ENCODE assay signal across 10 mouse cellular contexts in the genomic region with DNA sequence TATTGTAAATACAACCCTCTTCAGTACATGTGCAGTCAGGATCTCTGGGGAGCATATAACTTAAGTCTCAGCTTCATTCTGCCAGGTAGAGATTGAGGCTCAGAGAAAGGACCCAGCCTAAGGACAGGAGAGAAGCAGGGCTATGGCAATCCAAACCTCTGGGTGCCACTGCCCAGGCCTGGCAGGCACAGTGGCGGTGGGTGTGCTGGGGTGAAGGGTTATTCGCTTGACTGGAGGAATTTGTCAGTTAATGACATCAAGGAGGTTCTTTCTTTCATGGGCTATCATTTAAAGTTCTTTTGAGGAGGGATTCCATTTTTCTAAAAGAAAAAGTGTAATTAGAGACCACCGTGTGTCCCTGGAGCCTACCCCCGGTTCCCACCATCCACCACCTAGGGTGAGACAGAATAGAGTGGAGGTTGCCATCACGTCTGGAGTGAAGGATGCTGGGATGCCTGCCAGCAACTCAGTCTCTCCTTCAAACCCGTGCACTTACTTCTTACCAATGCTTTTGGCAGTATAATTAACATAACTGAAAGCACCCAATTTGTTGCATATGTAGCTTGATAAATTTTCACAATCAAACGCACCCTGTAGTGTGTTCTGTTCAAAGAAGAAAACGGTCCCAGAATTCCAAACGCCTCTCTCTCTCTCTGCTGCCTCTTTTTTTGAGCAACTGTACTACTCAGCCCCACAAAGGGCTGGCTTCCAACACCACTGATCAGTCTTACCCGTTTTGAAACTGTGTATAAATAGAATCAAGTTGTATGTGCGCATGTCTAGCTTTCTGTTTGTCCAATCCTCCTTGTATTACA. TPM values are rescaled to one million over a fixed set of nuclear protein-coding genes. Genes with fewer than 3 reads are reported as not detected.
DNase-seq lines count a peak whose midpoint lies in the region; ATAC-seq and TF ChIP-seq lines count a peak whose summit lies in the region.
"Had no signal": no experiment of that assay in that cellular context is flagged by ENCODE, and none has a peak within 500 bp of the region (broad histone marks: within the 10 kb centered on the region; RNA-seq: fewer than 3 reads in every experiment).

No protein-coding gene starts in this region.

- no peak for ATAC-seq in midbrain, postnatal 0 days (ENCODE audit: low FRiP score)
- no peak for ATAC-seq in midbrain, embryonic 14.5 days (ENCODE audit: low FRiP score, low TSS enrichment)
- ATAC-seq in forebrain, embryonic 14.5 days, result peak; percentile 97

- no peak for TF ChIP-seq CTCF in midbrain, postnatal 0 days (IDR thresholded peaks at IDR 0.05)

- intact Hi-C loops in heart, postnatal 10 days (cut with DNase I), result no loop called here

- WGBS in heart, embryonic 10.5 days, result 67% methylated on average over 11 of the region's 11 CpGs
- WGBS in midbrain, postnatal 0 days, result 30% methylated on average over 11 of the region's 11 CpGs
- 42% methylated on average over 11 of the region's 11 CpGs for WGBS in midbrain, embryonic 14.5 days
- 2% methylated on average over 11 of the region's 11 CpGs for WGBS in forebrain, embryonic 14.5 days
- WGBS in limb, embryonic 10.5 days, result 68% methylated on average over 11 of the region's 11 CpGs

- no peak overlapping the region for H3K4me3 ChIP-seq in heart, embryonic 10.5 days
- H3K4me3 ChIP-seq in midbrain, postnatal 0 days (ENCODE audit: low read depth, low read length), result no peak overlapping the region
- no peak overlapping the region for H3K4me3 ChIP-seq in midbrain, embryonic 14.5 days (replicated peaks; ENCODE audit: low read depth, low read length)
- H3K4me3 ChIP-seq in forebrain, embryonic 14.5 days (ENCODE audit: low read depth, low read length), result no peak overlapping the region
- no peak overlapping the region for H3K4me3 ChIP-seq in limb, embryonic 10.5 days

- H3K4me2 ChIP-seq in midbrain, postnatal 0 days (ENCODE audit: low read depth, low read length, poor library complexity, severe bottlenecking), result no peak overlapping the region
- no peak overlapping the region for H3K4me2 ChIP-seq in midbrain, embryonic 14.5 days (ENCODE audit: low read length)
- H3K4me2 ChIP-seq in forebrain, embryonic 14.5 days (ENCODE audit: low read length), result peak overlapping the region; percentile 15; the same call in 1 of the 2 replicates

- no peaks in the 10 kb centered on the region; the same call in 1 of the 2 replicates for H3K27me3 ChIP-seq in heart, embryonic 10.5 days (ENCODE audit: insufficient read depth, poor library complexity, severe bottlenecking)
- no peaks in the 10 kb centered on the region for H3K27me3 ChIP-seq in midbrain, postnatal 0 days (ENCODE audit: insufficient read depth, low read length)
- H3K27me3 ChIP-seq in midbrain, embryonic 14.5 days (ENCODE audit: control insufficient read depth, insufficient read depth, low read length), result no peaks in the 10 kb centered on the region
- no peaks in the 10 kb centered on the region for H3K27me3 ChIP-seq in forebrain, embryonic 14.5 days (replicated peaks; ENCODE audit: control insufficient read depth, insufficient read depth, low read length)
- peaks cover 98% of the 10 kb centered on the region for H3K27me3 ChIP-seq in limb, embryonic 10.5 days (ENCODE audit: low read depth, poor library complexity, severe bottlenecking)

- no peak overlapping the region for H3K27ac ChIP-seq in heart, embryonic 10.5 days
- no peak overlapping the region for H3K27ac ChIP-seq in midbrain, postnatal 0 days (ENCODE audit: low read depth, low read length)
- H3K27ac ChIP-seq in midbrain, embryonic 14.5 days (replicated peaks; ENCODE audit: low read depth, low read length), result no peak overlapping the region
- H3K27ac ChIP-seq in forebrain, embryonic 14.5 days (ENCODE audit: low read depth, low read length), result peak overlapping the region; percentile 60; the same call in 1 of the 2 replicates
- no peak overlapping the region for H3K27ac ChIP-seq in limb, embryonic 10.5 days
- H3K27ac ChIP-seq: stomach, postnatal 0 days had no signal

- H3K9ac ChIP-seq in midbrain, postnatal 0 days (replicated peaks; ENCODE audit: low read length, poor library complexity, severe bottlenecking), result no peak overlapping the region
- H3K9ac ChIP-seq in midbrain, embryonic 14.5 days (replicated peaks; ENCODE audit: low read length), result no peak overlapping the region
- H3K9ac ChIP-seq in forebrain, embryonic 14.5 days (ENCODE audit: low read length), result no peak overlapping the region

- peak; percentile 44 to 52 for DNase-seq in heart, postnatal 10 days
- DNase-seq in heart, embryonic 10.5 days (ENCODE audit: low spot score), result no peak
- peak; percentile 22 for DNase-seq in midbrain, postnatal 0 days (ENCODE audit: low spot score)
- no peak for DNase-seq in midbrain, embryonic 14.5 days
- DNase-seq in forebrain, embryonic 14.5 days (ENCODE audit: low spot score), result peak; percentile 93
- DNase-seq in telencephalon, adult 2 months (ENCODE audit: low read depth, low spot score), result peak; percentile 29
- DNase-seq in limb, embryonic 10.5 days (ENCODE audit: low spot score), result no peak
- DNase-seq: kidney, postnatal 25 days; lung, adult 18-20 months had no signal

- peaks cover 8% of the 10 kb centered on the region; the same call in 1 of the 2 replicates for H3K4me1 ChIP-seq in heart, embryonic 10.5 days
- no peaks in the 10 kb centered on the region for H3K4me1 ChIP-seq in midbrain, postnatal 0 days (ENCODE audit: insufficient read depth, low read length)
- H3K4me1 ChIP-seq in midbrain, embryonic 14.5 days (ENCODE audit: control insufficient read depth, insufficient read depth, low read length), result no peaks in the 10 kb centered on the region
- peaks cover 8% of the 10 kb centered on the region; the same call in 1 of the 2 replicates for H3K4me1 ChIP-seq in forebrain, embryonic 14.5 days (ENCODE audit: control insufficient read depth, insufficient read depth, low read length)
- H3K4me1 ChIP-seq in limb, embryonic 10.5 days, result peaks cover 16% of the 10 kb centered on the region

- H3K36me3 ChIP-seq in heart, embryonic 10.5 days, result peaks cover 4% of the 10 kb centered on the region; the same call in 1 of the 2 replicates
- no peaks in the 10 kb centered on the region for H3K36me3 ChIP-seq in midbrain, postnatal 0 days (ENCODE audit: insufficient read depth, low read length)
- no peaks in the 10 kb centered on the region for H3K36me3 ChIP-seq in midbrain, embryonic 14.5 days (ENCODE audit: control insufficient read depth, insufficient read depth, low read length)
- no peaks in the 10 kb centered on the region for H3K36me3 ChIP-seq in forebrain, embryonic 14.5 days (ENCODE audit: control insufficient read depth, insufficient read depth, low read length)
- H3K36me3 ChIP-seq in limb, embryonic 10.5 days, result no peaks in the 10 kb centered on the region

- peaks cover 3% of the 10 kb centered on the region; the same call in 1 of the 2 replicates for H3K9me3 ChIP-seq in heart, embryonic 10.5 days
- no peaks in the 10 kb centered on the region for H3K9me3 ChIP-seq in midbrain, postnatal 0 days (ENCODE audit: low read length)
- H3K9me3 ChIP-seq in midbrain, embryonic 14.5 days (ENCODE audit: control insufficient read depth, low read length), result no peaks in the 10 kb centered on the region
- no peaks in the 10 kb centered on the region for H3K9me3 ChIP-seq in forebrain, embryonic 14.5 days (replicated peaks; ENCODE audit: control insufficient read depth, low read length)
- H3K9me3 ChIP-seq in limb, embryonic 10.5 days (replicated peaks), result no peaks in the 10 kb centered on the region; the same call in 1 of the 2 replicates

RNA-seq across cellular contexts. Expression of a gene that starts 27.1 kb away (rescaled TPM):
- total RNA-seq in heart, postnatal 10 days (2021), result 10 to 100 TPM; 46.5 to 50.4 TPM
- polyA plus RNA-seq in heart, embryonic 10.5 days (2016; fragmentation: Nextera tagmentation; extraction: Ambion mirVana), result 13.8 and 27.4 TPM in 2 replicates
- 27.8 and 33.7 TPM in 2 replicates for total RNA-seq in midbrain, postnatal 0 days (2014; rRNA removed)
- polyA plus RNA-seq in midbrain, postnatal 0 days (2015; fragmentation: Nextera tagmentation; extraction: Ambion mirVana), result 2.1 and 2.2 TPM in 2 replicates
- 5.1 and 7.2 TPM in 2 replicates for polyA plus RNA-seq in midbrain, embryonic 14.5 days (2014; fragmentation: Nextera tagmentation; extraction: Ambion mirVana)
- 6.9 and 9.0 TPM in 2 replicates for polyA plus RNA-seq in forebrain, embryonic 14.5 days (2014; fragmentation: Nextera tagmentation; extraction: Ambion mirVana)
- 32.4 and 34.8 TPM in 2 replicates for polyA plus RNA-seq in limb, embryonic 10.5 days (2016; fragmentation: Nextera tagmentation; extraction: Ambion mirVana)

Comparison
In these comparisons a context has a peak if more than half of its experiments do, and no peak if none do; other contexts are left out.
1. DNase-seq: peak in heart, postnatal 10 days (2 of 2), midbrain, postnatal 0 days (single experiment), forebrain, embryonic 14.5 days (single experiment) and telencephalon, adult 2 months (single experiment); none in heart, embryonic 10.5 days (single experiment), midbrain, embryonic 14.5 days (single experiment) and limb, embryonic 10.5 days (single experiment).